Mouse (Mus musculus): ENCODE data around the gene Etfb. TPM values are rescaled to one million over a fixed set of nuclear protein-coding genes. Genes with fewer than 3 reads are reported as not detected.

The Etfb gene
- polyA plus RNA-seq, 1 experiment from 2014 or later, result 140 TPM

- Histone ChIP-seq H3K9ac (ENCODE audit: low read depth, low read length) (no peak overlapping the region), H3K4me2 (ENCODE audit: low read length) (no peak overlapping the region), H3K4me3 (ENCODE audit: low read length) (no peak overlapping the region), H3K4me1 (ENCODE audit: control insufficient read depth, insufficient read depth, low read depth, low read length) (peaks cover 7% of the 10 kb centered on the region), H3K9me3 (ENCODE audit: control insufficient read depth, low read length) (no peaks in the 10 kb centered on the region), H3K36me3 (ENCODE audit: control insufficient read depth, insufficient read depth, low read length) (no peaks in the 10 kb centered on the region; the same call in 1 of the 2 replicates), H3K27ac (ENCODE audit: low read depth, low read length) (no peak overlapping the region), H3K27me3 (replicated peaks; ENCODE audit: control insufficient read depth, insufficient read depth, low read length) (peaks cover 12% of the 10 kb centered on the region)
- ATAC-seq, result peak; percentile 73
- 33% methylated on average over 8 of the region's 8 CpGs for WGBS
Observed at GRCm38 (mm10) chr7:43482090-43482716, 38.3 kb downstream of the Etfb start.

- no peak overlapping the region for H3K27ac ChIP-seq (ENCODE audit: low read depth, low read length)
- H3K4me2 ChIP-seq (ENCODE audit: low read length), result no peak overlapping the region
- peaks cover 2% of the 10 kb centered on the region; the same call in 1 of the 2 replicates for H3K27me3 ChIP-seq (replicated peaks; ENCODE audit: control insufficient read depth, insufficient read depth, low read length)
- no peak overlapping the region for H3K9ac ChIP-seq (ENCODE audit: low read depth, low read length)
- H3K4me3 ChIP-seq (ENCODE audit: low read length), result no peak overlapping the region
- no peaks in the 10 kb centered on the region; the same call in 1 of the 2 replicates for H3K36me3 ChIP-seq (ENCODE audit: control insufficient read depth, insufficient read depth, low read length)
- no peaks in the 10 kb centered on the region for H3K9me3 ChIP-seq (ENCODE audit: control insufficient read depth, low read length)
- WGBS, result 19% methylated on average over 10 of the region's 10 CpGs
- no peak for ATAC-seq
- H3K4me1 ChIP-seq (ENCODE audit: control insufficient read depth, insufficient read depth, low read depth, low read length), result peaks cover 7% of the 10 kb centered on the region
Observed at GRCm38 (mm10) chr7:43483236-43483635, 39.4 kb downstream of the Etfb start.

GRCm38 (mm10) chr7:43488646-43489045 lies 44.8 kb downstream of the Etfb start:
- no peaks in the 10 kb centered on the region for H3K27me3 ChIP-seq (replicated peaks; ENCODE audit: control insufficient read depth, insufficient read depth, low read length)
- H3K4me3 ChIP-seq (ENCODE audit: low read length), result peak overlapping the region; percentile 71
- H3K4me1 ChIP-seq (ENCODE audit: control insufficient read depth, insufficient read depth, low read depth, low read length), result peaks cover 7% of the 10 kb centered on the region
- H3K9ac ChIP-seq (ENCODE audit: low read depth, low read length), result peak overlapping the region; percentile 95
- ATAC-seq, result 0 out of 2 replicates have a peak, but pooled peaks have one; percentile 9
- 30% methylated on average over 5 of the region's 5 CpGs for WGBS
- no peaks in the 10 kb centered on the region for H3K9me3 ChIP-seq (ENCODE audit: control insufficient read depth, low read length)
- H3K4me2 ChIP-seq (ENCODE audit: low read length), result peak overlapping the region; percentile 66
- H3K27ac ChIP-seq (ENCODE audit: low read depth, low read length), result peak overlapping the region; percentile 37; the same call in 1 of the 2 replicates
- H3K36me3 ChIP-seq (ENCODE audit: control insufficient read depth, insufficient read depth, low read length), result no peaks in the 10 kb centered on the region

GRCm38 (mm10) chr7:43489631-43490125 lies 45.8 kb downstream of the Etfb start, which contains the start of gene Iglon5:
Iglon5 (minus strand) TSS chr7:43490075.
- Histone ChIP-seq H3K36me3 (ENCODE audit: control insufficient read depth, insufficient read depth, low read length) (no peaks in the 10 kb centered on the region), H3K4me3 (ENCODE audit: low read length) (peak within 1 kb of the TSS; percentile 71), H3K9me3 (ENCODE audit: control insufficient read depth, low read length) (no peaks in the 10 kb centered on the region), H3K27ac (ENCODE audit: low read depth, low read length) (peak within 1 kb of the TSS; percentile 88), H3K4me2 (ENCODE audit: low read length) (peak within 1 kb of the TSS; percentile 66), H3K9ac (ENCODE audit: low read depth, low read length) (peak within 1 kb of the TSS; percentile 95), H3K4me1 (ENCODE audit: control insufficient read depth, insufficient read depth, low read depth, low read length) (peaks cover 7% of the 10 kb centered on the region), H3K27me3 (replicated peaks; ENCODE audit: control insufficient read depth, insufficient read depth, low read length) (no peaks in the 10 kb centered on the region)
- peak; percentile 70 for ATAC-seq
- 1% methylated on average over 17 of the region's 41 CpGs for WGBS

GRCm38 (mm10) chr7:43490182-43490584 lies 46.3 kb downstream of the Etfb start:
- Histone ChIP-seq H3K36me3 (ENCODE audit: control insufficient read depth, insufficient read depth, low read length) (no peaks in the 10 kb centered on the region), H3K4me2 (ENCODE audit: low read length) (peak overlapping the region; percentile 66), H3K27me3 (replicated peaks; ENCODE audit: control insufficient read depth, insufficient read depth, low read length) (no peaks in the 10 kb centered on the region), H3K4me3 (ENCODE audit: low read length) (peak overlapping the region; percentile 71), H3K9ac (ENCODE audit: low read depth, low read length) (peak overlapping the region; percentile 95), H3K4me1 (ENCODE audit: control insufficient read depth, insufficient read depth, low read depth, low read length) (peaks cover 7% of the 10 kb centered on the region), H3K9me3 (ENCODE audit: control insufficient read depth, low read length) (no peaks in the 10 kb centered on the region), H3K27ac (ENCODE audit: low read depth, low read length) (peak overlapping the region; percentile 88)
- 4% methylated on average over 4 of the region's 13 CpGs for WGBS
- peak; percentile 90 for ATAC-seq

- H3K4me1 ChIP-seq (ENCODE audit: control insufficient read depth, insufficient read depth, low read depth, low read length), result peaks cover 7% of the 10 kb centered on the region
- ATAC-seq, result no peak
- no peaks in the 10 kb centered on the region for H3K9me3 ChIP-seq (ENCODE audit: control insufficient read depth, low read length)
- WGBS, result 65% methylated on average over 9 of the region's 9 CpGs
- H3K27ac ChIP-seq (ENCODE audit: low read depth, low read length), result no peak overlapping the region
- H3K27me3 ChIP-seq (replicated peaks; ENCODE audit: control insufficient read depth, insufficient read depth, low read length), result no peaks in the 10 kb centered on the region
- peak overlapping the region; percentile 66 for H3K4me2 ChIP-seq (ENCODE audit: low read length)
- no peak overlapping the region for H3K9ac ChIP-seq (ENCODE audit: low read depth, low read length)
- H3K36me3 ChIP-seq (ENCODE audit: control insufficient read depth, insufficient read depth, low read length), result no peaks in the 10 kb centered on the region
- no peak overlapping the region for H3K4me3 ChIP-seq (ENCODE audit: low read length)
Observed at GRCm38 (mm10) chr7:43490861-43491260, 47.0 kb downstream of the Etfb start.

- Histone ChIP-seq H3K36me3 (ENCODE audit: control insufficient read depth, insufficient read depth, low read length) (no peaks in the 10 kb centered on the region), H3K27ac (ENCODE audit: low read depth, low read length) (no peak overlapping the region), H3K4me2 (ENCODE audit: low read length) (peak overlapping the region; percentile 42), H3K9ac (ENCODE audit: low read depth, low read length) (no peak overlapping the region), H3K9me3 (ENCODE audit: control insufficient read depth, low read length) (no peaks in the 10 kb centered on the region), H3K27me3 (replicated peaks; ENCODE audit: control insufficient read depth, insufficient read depth, low read length) (no peaks in the 10 kb centered on the region), H3K4me1 (ENCODE audit: control insufficient read depth, insufficient read depth, low read depth, low read length) (no peaks in the 10 kb centered on the region), H3K4me3 (ENCODE audit: low read length) (0 out of 2 replicates have a peak overlapping the region, but pooled peaks have one; percentile 5)
- peak; percentile 79 for ATAC-seq
- 9% methylated on average over 21 of the region's 21 CpGs for WGBS
Observed at GRCm38 (mm10) chr7:43495343-43496021, 51.6 kb downstream of the Etfb start.

Measured in hindbrain, embryonic 16.5 days (tissue).